Mouse (Mus musculus) gastrocnemius, postnatal 36 days (tissue): ENCODE results near the gene Gm6268. TPM values are rescaled to one million over a fixed set of nuclear protein-coding genes. Genes with fewer than 3 reads are reported as not detected.

Experiments
- DNase-seq, 2 experiments: peaks; one replicate each; pipeline ENCODE4 v3.0.0; 2022
- intact Hi-C: fragments of 180-260 bp; cut with DNase I; formaldehyde crosslinking; loops from one replicate; pipeline ENCODE4 v1.15.1; 2025
- long read RNA-seq, 2 experiments: library from polyadenylated mRNA; stranded (forward); transcript quantifications; one replicate each; pipeline ENCODE4 v2.0.0; 2021
- microRNA-seq, 2 experiments: library from miRNA; unstranded; fragments of <30 nt; microRNA quantifications; one replicate each; pipeline ENCODE4 v1.2.0; 2021
- total RNA-seq, 2 experiments: library from RNA; stranded (reverse); gene quantifications; 2 replicates each; pipeline ENCODE4 v1.2.3; 2021

Gene Gm6268
- not detected for total RNA-seq
- long read RNA-seq, experiment 1: 0 reads
- long read RNA-seq, experiment 2: 0 reads

- no peak for DNase-seq
- intact Hi-C loops: no loop called here
Observed at GRCm38 (mm10) chrX:36400980-36401379, at the start of gene Gm6268. Gene Gm6268, plus strand, starts transcription at chrX:36401280.

- DNase-seq: no peak
- intact Hi-C loops: loop anchor here (5.0 kb wide), 1 partner anchor 125 kb away; no protein-coding TSS in a partner anchor
Observed at GRCm38 (mm10) chrX:36352446-36352845, 48.6 kb upstream of the Gm6268 start.

GRCm38 (mm10) chrX:36385340-36385739 is 15.7 kb upstream of the Gm6268 start:
- no peak for DNase-seq
- intact Hi-C loops: no loop called here

GRCm38 (mm10) chrX:36389971-36390370 is 11.1 kb upstream of the Gm6268 start:
- intact Hi-C loops: no loop called here
- no peak for DNase-seq

- no peak for DNase-seq
- intact Hi-C loops: no loop called here
Observed at GRCm38 (mm10) chrX:36390503-36390902, 10.6 kb upstream of the Gm6268 start.

- DNase-seq: no peak
- intact Hi-C loops: loop anchor here (2.0 kb wide), 1 partner anchor 166 kb away; no protein-coding TSS in a partner anchor
Observed at GRCm38 (mm10) chrX:36392672-36393071, 8.4 kb upstream of the Gm6268 start.

- intact Hi-C loops: loop anchor here (2.0 kb wide), 1 partner anchor 166 kb away; no protein-coding TSS in a partner anchor
- no peak for DNase-seq
Observed at GRCm38 (mm10) chrX:36393279-36393678, 7.8 kb upstream of the Gm6268 start.

- intact Hi-C loops: no loop called here
Observed at GRCm38 (mm10) chrX:36402316-36402715, 1.2 kb downstream of the Gm6268 start.

GRCm38 (mm10) chrX:36419153-36419552 is 18.1 kb downstream of the Gm6268 start:
- intact Hi-C loops: no loop called here
- DNase-seq: no peak

More at GRCm38 (mm10) chrX:36402316-36402715, 1.2 kb downstream of the Gm6268 start:
- no peak for DNase-seq

GRCm38 (mm10) chrX:36434993-36435392 is 33.9 kb downstream of the Gm6268 start:
- no peak for DNase-seq
- intact Hi-C loops: no loop called here

- DNase-seq: no peak
- intact Hi-C loops: no loop called here
Observed at GRCm38 (mm10) chrX:36437932-36438331, 36.9 kb downstream of the Gm6268 start.

Small RNAs within 50 kb of the gene (microRNA-seq; reads per million reads assigned to microRNA genes)
- gene Gm44485: 0 reads per million in 2 experiments

Other genes with a start within 250 kb of the Gm6268 start
- gene Zcchc12, start 205.4 kb upstream of the Gm6268 start, total RNA-seq: not detected
- gene Lonrf3, start 72.9 kb upstream of the Gm6268 start, total RNA-seq: 1 to 10 TPM; 1.2 to 2.0 TPM
- not detected for gene Gm14569, start 90.5 kb downstream of the Gm6268 start, total RNA-seq
- gene Pgrmc1, start 196.9 kb downstream of the Gm6268 start, total RNA-seq: 1 to 10 TPM; 6.4 to 8.0 TPM
- gene Akap17b, start 244.1 kb downstream of the Gm6268 start, total RNA-seq: 1 to 10 TPM; 1.7 to 1.8 TPM